8 mouse cellular contexts compared by ENCODE assay signal in genomic region chr11:23497335-23497717, GRCm38 (mm10). TPM values are rescaled to one million over a fixed set of nuclear protein-coding genes. Genes with fewer than 3 reads are reported as not detected.
A peak's percentile ranks its signal among the peaks of the same experiment; 100 is the strongest.
DNase-seq lines count a peak whose midpoint lies in the region; ATAC-seq lines count a peak whose summit lies in the region.

No protein-coding gene starts in this region.

- H3K4me3 ChIP-seq in heart, embryonic 10.5 days, result peak overlapping the region; percentile 84
- peak overlapping the region; percentile 83 for H3K4me3 ChIP-seq in forebrain, embryonic 12.5 days (replicated peaks)
- H3K4me3 ChIP-seq in hindbrain, embryonic 15.5 days, result peak overlapping the region; percentile 79

- WGBS in heart, embryonic 10.5 days, result under 1% methylated on average over 22 of the region's 22 CpGs
- WGBS in forebrain, embryonic 12.5 days, result 0% methylated on average over 22 of the region's 22 CpGs
- under 1% methylated on average over 22 of the region's 22 CpGs for WGBS in hindbrain, embryonic 15.5 days

- peak overlapping the region; percentile 86 for H3K4me2 ChIP-seq in forebrain, embryonic 12.5 days
- H3K4me2 ChIP-seq in hindbrain, embryonic 15.5 days, result peak overlapping the region; percentile 88

- H3K4me1 ChIP-seq in heart, embryonic 10.5 days, result peaks cover 17% of the 10 kb centered on the region
- peaks cover 25% of the 10 kb centered on the region for H3K4me1 ChIP-seq in forebrain, embryonic 12.5 days
- H3K4me1 ChIP-seq in hindbrain, embryonic 15.5 days (replicated peaks), result peaks cover 23% of the 10 kb centered on the region

- peaks cover 37% of the 10 kb centered on the region for H3K36me3 ChIP-seq in heart, embryonic 10.5 days
- peaks cover 31% of the 10 kb centered on the region for H3K36me3 ChIP-seq in forebrain, embryonic 12.5 days (replicated peaks)
- H3K36me3 ChIP-seq in hindbrain, embryonic 15.5 days, result peaks cover 21% of the 10 kb centered on the region

- H3K27ac ChIP-seq in heart, embryonic 10.5 days, result peak overlapping the region; percentile 97
- peak overlapping the region; percentile 97 for H3K27ac ChIP-seq in forebrain, embryonic 12.5 days
- peak overlapping the region; percentile 95 for H3K27ac ChIP-seq in hindbrain, embryonic 15.5 days (replicated peaks)

- H3K9me3 ChIP-seq in heart, embryonic 10.5 days, result no peaks in the 10 kb centered on the region
- no peaks in the 10 kb centered on the region for H3K9me3 ChIP-seq in forebrain, embryonic 12.5 days
- no peaks in the 10 kb centered on the region for H3K9me3 ChIP-seq in hindbrain, embryonic 15.5 days

- no peaks in the 10 kb centered on the region for H3K27me3 ChIP-seq in heart, embryonic 10.5 days (ENCODE audit: insufficient read depth, poor library complexity, severe bottlenecking)
- H3K27me3 ChIP-seq in forebrain, embryonic 12.5 days, result no peaks in the 10 kb centered on the region
- H3K27me3 ChIP-seq in hindbrain, embryonic 15.5 days, result no peaks in the 10 kb centered on the region

- ATAC-seq in forebrain, embryonic 12.5 days (ENCODE audit: low FRiP score), result peak; percentile 82
- peak; percentile 89 for ATAC-seq in hindbrain, embryonic 15.5 days (ENCODE audit: low FRiP score, low read depth)
- peak; percentile 38 for ATAC-seq in megakaryocyte progenitor cell, adult 5-6 weeks (replicated peaks; ENCODE audit: poor library complexity)

- intact Hi-C loops in heart, postnatal 25 days (cut with DNase I), result loop anchor here (10.0 kb wide), 2 partner anchors 137 to 513 kb away; partner anchors contain the start of genes 0610010F05Rik, Commd1 and Gm28048
- intact Hi-C loops in left cerebral cortex, postnatal 25 days (cut with DNase I), result loop anchor here (5.0 to 10.0 kb wide), 2 partner anchors 70 to 503 kb away; partner anchors contain the start of gene Cct4

- peak; percentile 89 for DNase-seq in heart, embryonic 10.5 days (ENCODE audit: low spot score)
- DNase-seq in heart, postnatal 25 days (ENCODE audit: low spot score), result no peak
- DNase-seq in brain, adult 2 months (ENCODE audit: low read depth, low spot score), result peak; percentile 88
- DNase-seq in left cerebral cortex, postnatal 25 days (ENCODE audit: low spot score in 2 of 2), result peak; percentile 66
- DNase-seq in right cerebral cortex, postnatal 4 days, result peak; percentile 77

- H3K9ac ChIP-seq in forebrain, embryonic 12.5 days, result peak overlapping the region; percentile 89
- H3K9ac ChIP-seq in hindbrain, embryonic 15.5 days, result peak overlapping the region; percentile 71

RNA-seq across cellular contexts. Expression of gene Ahsa2, which starts 0.5 kb away (rescaled TPM):
- 75.9 and 94.8 TPM in 2 replicates for polyA plus RNA-seq in heart, embryonic 10.5 days (2016; fragmentation: Nextera tagmentation; extraction: Ambion mirVana)
- 10 to 100 TPM; 44.9 to 59.3 TPM for total RNA-seq in heart, postnatal 25 days (2021)
- 170 and 171 TPM in 2 replicates for polyA plus RNA-seq in forebrain, embryonic 12.5 days (2016; fragmentation: Nextera tagmentation; extraction: Ambion mirVana)
- polyA plus RNA-seq in hindbrain, embryonic 15.5 days (2015; fragmentation: Nextera tagmentation; extraction: Ambion mirVana), result 106 and 107 TPM in 2 replicates
- 10 to 100 TPM; 38.3 to 47.9 TPM for total RNA-seq in left cerebral cortex, postnatal 25 days (2021)
- 42.7 and 47.5 TPM in 2 replicates for total RNA-seq in megakaryocyte progenitor cell, adult 5-6 weeks (2015)
- total RNA-seq in megakaryocyte progenitor cell, adult 5-6 weeks (2017), result 49.6 and 71.1 TPM in 2 replicates

RNA-seq across cellular contexts. Expression of gene 1700093K21Rik, which starts 23.6 kb away (rescaled TPM):
- polyA plus RNA-seq in heart, embryonic 10.5 days (2016; fragmentation: Nextera tagmentation; extraction: Ambion mirVana), result not detected in 2 replicates
- not detected for total RNA-seq in heart, postnatal 25 days (2021)
- not detected in 2 replicates for polyA plus RNA-seq in forebrain, embryonic 12.5 days (2016; fragmentation: Nextera tagmentation; extraction: Ambion mirVana)
- polyA plus RNA-seq in hindbrain, embryonic 15.5 days (2015; fragmentation: Nextera tagmentation; extraction: Ambion mirVana), result 0.17 TPM in 1 of 2 replicates, not detected in the other
- total RNA-seq in left cerebral cortex, postnatal 25 days (2021), result not detected
- total RNA-seq in megakaryocyte progenitor cell, adult 5-6 weeks (2015), result 0.22 TPM in 1 of 2 replicates, not detected in the other
- not detected in 2 replicates for total RNA-seq in megakaryocyte progenitor cell, adult 5-6 weeks (2017)

Comparison
In these comparisons a context has a peak if more than half of its experiments do, and no peak if none do; other contexts are left out.
1. ATAC-seq: peak in every context shown above with its lines; median percentile 89 in hindbrain, embryonic 15.5 days; 82 in forebrain, embryonic 12.5 days; 38 in megakaryocyte progenitor cell, adult 5-6 weeks.